Mouse (Mus musculus) heart, adult 18-20 months (tissue): ENCODE measurements around the gene Dapk2. TPM values are rescaled to one million over a fixed set of nuclear protein-coding genes. Genes with fewer than 3 reads are reported as not detected.
A peak's percentile ranks its signal among the peaks of the same experiment; 100 is the strongest.

Source experiments
- DNase-seq, 2 experiments: peaks; one replicate each; pipeline ENCODE4 v3.0.0; 2021 to 2022; ENCODE audit warnings: mixed read lengths in 1 of 2
- long read RNA-seq, 2 experiments: library from polyadenylated mRNA; stranded (forward); transcript quantifications; one replicate each; pipeline ENCODE4 v2.0.0; 2021
- total RNA-seq, 2 experiments: library from RNA; stranded (reverse); gene quantifications; 2 replicates each; pipeline ENCODE4 v1.2.3; 2021

The Dapk2 gene
- total RNA-seq: 1 to 10 TPM; 4.0 to 4.9 TPM
- long read RNA-seq, experiment 1, partial matches to known transcripts: 0 of 5 reads
- long read RNA-seq, experiment 1, other reads (novel, unspliced or antisense): 2 of 5 reads
- long read RNA-seq, experiment 2, partial matches to known transcripts: 0 of 3 reads
- long read RNA-seq, experiment 2, other reads (novel, unspliced or antisense): 1 of 3 reads

GRCm38 (mm10) chr9:66157958-66158830 is at the start of gene Dapk2:
Gene Dapk2, plus strand, starts transcription at chr9:66158223.
- peak; percentile 90 for DNase-seq

DNA sequence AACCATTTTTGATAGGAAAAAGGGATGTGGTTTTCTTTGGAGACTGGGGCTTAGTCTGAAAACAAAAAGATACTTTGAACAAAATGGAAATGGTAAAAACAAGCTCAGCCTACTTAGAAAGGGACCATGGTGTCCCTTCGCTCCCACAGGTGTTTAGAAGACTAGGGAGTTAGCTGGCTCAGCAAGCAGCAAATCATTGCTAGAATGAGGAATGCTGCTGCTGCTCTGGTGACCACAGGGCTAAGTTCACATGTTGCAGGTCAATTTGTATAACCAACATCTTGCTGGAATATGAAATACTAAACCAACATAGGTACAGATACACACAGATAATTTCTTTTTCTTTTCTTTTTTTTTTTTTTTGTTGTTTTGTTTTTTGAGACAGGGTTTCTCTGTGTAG is 48.4 kb upstream of the Dapk2 start:
- DNase-seq: no peak

GRCm38 (mm10) chr9:66110126-66110525 is 47.9 kb upstream of the Dapk2 start:
- DNase-seq: no peak

- no peak for DNase-seq
These were observed 47.2 kb upstream of the Dapk2 start for GRCm38 (mm10) chr9:66110611-66111379.

- DNase-seq: no peak
These were observed 43.7 kb upstream of the Dapk2 start for GRCm38 (mm10) chr9:66114341-66114740.

DNA sequence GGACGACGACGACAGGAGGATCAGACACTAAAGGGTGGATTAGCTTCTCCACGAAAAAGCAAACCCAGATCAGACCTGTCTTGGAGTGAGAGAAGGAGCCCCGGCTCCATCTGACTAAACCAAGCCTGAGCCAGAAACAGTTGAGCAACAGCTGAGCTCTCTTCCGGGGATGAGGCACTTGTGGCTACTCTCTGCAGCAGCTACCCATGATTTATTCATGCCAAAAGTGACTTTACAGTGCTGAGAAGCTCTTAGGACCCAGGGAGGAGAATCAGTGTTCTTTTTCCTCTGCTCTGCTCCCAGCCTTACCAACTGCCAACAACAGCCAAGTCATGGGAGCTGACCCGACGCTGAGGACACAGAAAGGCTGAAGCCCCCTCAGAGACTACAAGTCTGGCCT is 41.1 kb upstream of the Dapk2 start:
- peak; percentile 47 to 59 for DNase-seq

DNA sequence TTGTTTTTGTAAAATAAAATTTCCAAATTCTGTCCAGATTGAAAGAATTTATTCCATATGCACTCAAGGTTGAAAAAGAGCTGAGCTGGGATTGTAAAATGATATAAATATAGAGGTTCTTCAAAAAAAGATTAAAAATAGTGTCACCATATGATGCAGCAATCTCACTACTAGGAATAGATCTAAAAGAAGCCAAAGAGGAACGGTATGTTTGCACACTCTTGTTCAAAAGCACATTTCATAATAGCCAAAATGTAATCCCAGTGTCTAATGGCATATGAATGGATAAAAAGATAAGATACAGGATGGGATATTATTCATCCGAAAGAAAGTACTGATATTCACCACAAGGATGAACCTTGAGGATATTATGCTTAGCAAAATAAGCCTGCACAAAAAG is 38.5 kb upstream of the Dapk2 start:
- DNase-seq: no peak

DNA sequence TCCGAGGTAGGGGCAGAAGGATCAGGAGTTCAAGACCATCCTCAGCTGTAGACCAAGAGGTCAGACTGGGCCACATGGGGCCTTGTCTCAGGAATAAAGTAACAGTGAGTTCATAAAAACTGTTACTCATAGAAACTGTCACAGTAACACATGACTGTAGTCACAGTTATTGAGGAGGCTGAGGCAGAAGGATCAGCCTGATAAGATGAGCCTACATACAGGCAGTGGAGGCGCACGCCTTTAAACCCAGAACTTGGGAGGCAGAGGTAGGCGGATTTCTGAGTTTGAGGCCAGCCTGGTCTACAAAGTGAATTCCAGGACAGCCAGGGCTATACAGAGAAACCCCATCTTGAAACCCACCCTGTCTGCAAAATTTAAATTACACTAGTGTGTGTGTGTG is 37.9 kb upstream of the Dapk2 start:
- no peak for DNase-seq

- DNase-seq: no peak
These were observed 37.1 kb upstream of the Dapk2 start for GRCm38 (mm10) chr9:66120945-66121344.

- no peak for DNase-seq
These were observed 36.6 kb upstream of the Dapk2 start for GRCm38 (mm10) chr9:66121421-66121820.

- DNase-seq: no peak
These were observed 34.4 kb upstream of the Dapk2 start for GRCm38 (mm10) chr9:66123648-66124047.

DNA sequence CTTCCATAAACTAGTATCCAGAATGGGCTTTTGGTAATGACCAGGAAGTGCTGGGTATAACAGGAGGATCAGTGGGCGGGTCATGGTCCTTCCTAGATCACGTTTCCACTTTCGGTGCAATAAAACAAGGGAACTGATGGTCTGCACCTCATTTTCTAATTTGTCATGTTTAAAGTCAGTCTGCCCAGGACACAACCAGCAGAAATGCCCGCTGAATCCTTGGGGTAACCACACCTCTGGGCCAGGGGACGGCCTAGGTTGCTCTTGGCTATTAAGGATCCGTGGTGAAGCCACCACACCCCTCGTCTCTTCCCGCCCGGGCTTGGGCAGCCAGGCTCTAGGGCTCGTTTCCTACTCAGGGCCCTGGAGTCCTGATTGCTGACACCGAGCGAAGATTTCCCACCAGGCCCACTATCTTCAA is 33.9 kb upstream of the Dapk2 start:
- peak in 1 of 2 experiments; percentile 55 for DNase-seq

DNA sequence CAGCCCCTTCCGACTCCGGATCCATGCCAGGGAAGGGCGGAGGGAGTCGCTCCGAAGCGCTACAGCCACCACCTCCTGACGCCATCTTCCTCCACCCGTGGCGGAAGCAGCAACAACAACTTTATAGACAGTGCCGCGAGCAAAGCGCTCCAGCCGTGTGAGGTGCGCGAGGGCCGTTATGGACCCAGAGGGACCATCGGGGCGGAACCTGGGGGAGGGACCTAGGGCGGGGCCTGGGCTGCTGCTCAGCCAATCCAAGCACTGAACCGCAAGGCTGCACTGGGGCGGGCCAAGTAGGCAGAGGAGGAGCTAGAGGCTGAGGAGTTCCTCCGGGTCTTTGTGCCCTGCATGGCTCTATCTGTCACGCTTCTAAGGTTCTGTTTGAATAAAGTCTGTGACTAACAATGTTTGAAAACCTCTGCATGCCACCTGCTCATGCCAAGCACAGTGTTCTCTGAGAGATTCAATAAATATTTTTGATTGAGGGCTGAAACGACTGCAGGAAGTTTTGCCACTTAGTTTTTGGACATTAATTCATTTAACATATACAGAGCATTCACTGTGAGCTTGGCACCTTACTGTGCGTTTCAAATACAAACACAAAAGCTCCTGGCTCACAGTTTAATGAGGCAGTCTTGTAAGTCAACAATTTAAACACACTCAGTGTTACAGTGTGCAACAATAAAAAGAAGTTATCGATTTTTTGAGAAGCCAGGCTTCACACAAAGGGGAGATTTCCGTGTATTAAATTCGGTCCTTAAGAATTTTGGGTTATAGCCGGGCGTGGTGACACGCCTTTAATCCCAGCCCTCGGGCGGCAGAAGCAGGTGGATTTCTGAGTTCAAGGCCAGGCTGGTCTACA is 33.1 kb upstream of the Dapk2 start:
- DNase-seq: peak; percentile 98 to 99

DNA sequence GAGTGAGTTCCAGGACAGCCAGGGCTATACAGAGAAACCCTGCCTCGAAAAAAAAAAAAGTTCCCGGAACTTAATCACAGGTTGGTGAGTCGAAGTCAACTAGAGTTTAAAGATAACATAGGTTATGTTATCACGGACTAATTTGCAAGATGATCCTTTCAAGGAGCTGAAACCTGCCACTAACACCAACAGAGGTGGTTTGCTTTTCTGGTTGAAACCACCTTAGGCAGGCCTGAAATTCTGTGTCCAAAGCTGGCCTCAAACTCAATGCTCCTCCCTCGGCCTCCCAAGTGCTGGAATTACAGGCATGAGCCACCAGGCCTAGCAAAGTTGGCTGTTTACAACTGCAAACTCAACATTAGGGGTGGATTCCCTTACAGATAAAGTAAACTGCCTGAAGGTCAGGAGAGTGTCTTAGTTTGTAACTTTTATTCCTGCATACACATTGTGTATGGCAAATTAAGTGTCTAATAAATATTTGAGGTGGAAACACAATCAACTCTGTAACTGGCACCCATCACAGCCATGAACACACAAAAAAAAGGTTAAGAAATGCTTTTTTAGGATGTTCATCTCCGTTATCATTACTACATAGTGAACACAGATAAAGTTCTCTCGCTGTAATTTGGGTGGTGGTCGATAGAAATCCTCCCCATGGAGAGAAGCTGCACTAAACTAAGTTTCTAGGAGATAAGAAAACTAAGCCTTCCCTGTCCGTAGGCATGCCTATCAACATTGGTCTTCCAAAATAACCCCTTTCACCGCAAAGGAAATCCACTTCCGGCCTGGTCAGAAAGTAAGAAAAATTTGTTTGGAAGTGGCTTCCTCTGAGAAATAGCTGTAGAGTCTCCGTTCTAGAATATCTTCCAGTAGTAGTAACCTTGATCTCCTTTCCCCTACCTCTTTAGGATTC is 32.2 kb upstream of the Dapk2 start:
- DNase-seq: peak; percentile 13 to 23

GRCm38 (mm10) chr9:66126456-66127192 is 31.4 kb upstream of the Dapk2 start, which contains the start of the genes Snx1 and Ciao2a:
Gene Snx1, minus strand, starts transcription at chr9:66126587.
Gene Ciao2a, plus strand, starts transcription at chr9:66126611.
- peak; percentile 97 for DNase-seq

GRCm38 (mm10) chr9:66127193-66127546 is 30.9 kb upstream of the Dapk2 start:
- DNase-seq: no peak

GRCm38 (mm10) chr9:66127884-66128283 is 30.1 kb upstream of the Dapk2 start:
- no peak for DNase-seq

- DNase-seq: peak; percentile 18 to 25
These were observed 26.6 kb upstream of the Dapk2 start for GRCm38 (mm10) chr9:66131466-66131865.

DNA sequence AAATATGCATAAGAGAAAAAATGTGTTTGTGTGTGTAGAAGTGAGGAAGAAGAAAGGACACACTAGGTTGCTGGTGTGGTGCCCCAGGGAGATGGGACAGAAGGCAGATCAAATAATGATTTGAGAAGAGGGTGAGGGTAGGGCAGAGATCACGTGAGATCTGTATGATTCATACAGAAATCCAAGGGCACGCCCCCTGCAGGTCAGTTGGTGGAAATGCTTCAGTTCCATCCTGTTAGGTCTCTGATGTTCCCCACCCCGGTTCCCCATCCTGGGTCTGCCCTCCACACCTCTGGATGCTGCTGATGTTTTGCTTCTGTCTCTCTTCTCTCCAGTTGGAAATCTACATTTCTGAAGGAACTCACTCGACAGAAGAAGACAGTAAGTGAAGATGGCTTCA is 22.1 kb upstream of the Dapk2 start:
- no peak for DNase-seq

GRCm38 (mm10) chr9:66138193-66138592 is 19.8 kb upstream of the Dapk2 start:
- no peak for DNase-seq
